Mouse (Mus musculus) heart, postnatal 25 days (tissue): ENCODE results near the gene Amot. TPM values are rescaled to one million over a fixed set of nuclear protein-coding genes. Genes with fewer than 3 reads are reported as not detected.

ENCODE experiments used
- DNase-seq: peaks from one replicate; pipeline ENCODE4 v3.0.0; 2022; ENCODE audit warnings: low spot score
- intact Hi-C: fragments of 180-260 bp; cut with DNase I; formaldehyde crosslinking; loops from one replicate; pipeline ENCODE4 v1.15.1; 2025
- total RNA-seq, 2 experiments: library from RNA; stranded (reverse); gene quantifications; 2 replicates each; pipeline ENCODE4 v1.2.3; 2021

The Amot gene
- 1 to 10 TPM; 4.9 to 6.2 TPM for total RNA-seq

GRCm38 (mm10) chrX:145504717-145505415 is at the start of gene Amot:
Gene Amot (minus strand): TSS chrX:145505181.
- intact Hi-C loops = no loop called here

GRCm38 (mm10) chrX:145545060-145545459 is 40.1 kb upstream of the Amot start:
- intact Hi-C loops = no loop called here
- no peak for DNase-seq

More at GRCm38 (mm10) chrX:145504717-145505415, at the start of gene Amot:
- peak; percentile 74 for DNase-seq

- intact Hi-C loops = loop anchor here (5.0 kb wide), 1 partner anchor 128 kb away; no protein-coding TSS in a partner anchor
- no peak for DNase-seq
These were observed 38.9 kb upstream of the Amot start for GRCm38 (mm10) chrX:145543602-145544490.

GRCm38 (mm10) chrX:145541050-145541449 is 36.1 kb upstream of the Amot start:
- intact Hi-C loops = loop anchor here (5.0 kb wide), 1 partner anchor 131 kb away; no protein-coding TSS in a partner anchor

GRCm38 (mm10) chrX:145540321-145540720 is 35.3 kb upstream of the Amot start:
- no peak for DNase-seq
- intact Hi-C loops = loop anchor here (5.0 kb wide), 1 partner anchor 132 kb away; no protein-coding TSS in a partner anchor

More at GRCm38 (mm10) chrX:145541050-145541449, 36.1 kb upstream of the Amot start:
- DNase-seq = no peak

GRCm38 (mm10) chrX:145529602-145530001 is 24.6 kb upstream of the Amot start:
- intact Hi-C loops = no loop called here
- DNase-seq = no peak

- intact Hi-C loops = no loop called here
- DNase-seq = no peak
These were observed 11.5 kb upstream of the Amot start for GRCm38 (mm10) chrX:145516322-145517066.

GRCm38 (mm10) chrX:145515498-145516158 is 10.6 kb upstream of the Amot start:
- DNase-seq = no peak
- intact Hi-C loops = no loop called here

- DNase-seq = no peak
- intact Hi-C loops = no loop called here
These were observed 5.7 kb upstream of the Amot start for GRCm38 (mm10) chrX:145510675-145511074.

GRCm38 (mm10) chrX:145505457-145506201 is 648 bp upstream of the Amot start:
- DNase-seq = peak; percentile 63
- intact Hi-C loops = no loop called here

- DNase-seq = no peak
- intact Hi-C loops = no loop called here
These were observed 3.2 kb downstream of the Amot start for GRCm38 (mm10) chrX:145501666-145502355.

- no peak for DNase-seq
- intact Hi-C loops = no loop called here
These were observed 5.9 kb downstream of the Amot start for GRCm38 (mm10) chrX:145499101-145499500.

GRCm38 (mm10) chrX:145498691-145499090 is 6.3 kb downstream of the Amot start:
- intact Hi-C loops = no loop called here
- no peak for DNase-seq

- intact Hi-C loops = no loop called here
- no peak for DNase-seq
These were observed 7.5 kb downstream of the Amot start for GRCm38 (mm10) chrX:145497486-145497885.

GRCm38 (mm10) chrX:145495381-145495780 is 9.6 kb downstream of the Amot start:
- no peak for DNase-seq
- intact Hi-C loops = no loop called here

- intact Hi-C loops = no loop called here
- no peak for DNase-seq
These were observed 14.2 kb downstream of the Amot start for GRCm38 (mm10) chrX:145490821-145491220.

- intact Hi-C loops = no loop called here
- no peak for DNase-seq
These were observed 14.6 kb downstream of the Amot start for GRCm38 (mm10) chrX:145490417-145490816.

GRCm38 (mm10) chrX:145489950-145490349 is 15.0 kb downstream of the Amot start:
- intact Hi-C loops = no loop called here
- no peak for DNase-seq
